Mouse (Mus musculus): ENCODE data around the gene Jakmip3.

Jakmip3 gene

GRCm38 (mm10) chr7:139096399-139096798 lies 155.9 kb downstream of the Jakmip3 start:
- DNase-seq (ENCODE audit: low spot score in 2 of 2) = no peak

- no peak for DNase-seq (ENCODE audit: low spot score in 2 of 2)
These were observed 160.1 kb downstream of the Jakmip3 start for GRCm38 (mm10) chr7:139100531-139101095.

GRCm38 (mm10) chr7:139101286-139101804 lies 160.8 kb downstream of the Jakmip3 start:
- no peak for DNase-seq (ENCODE audit: low spot score in 2 of 2)

- DNase-seq (ENCODE audit: low spot score in 2 of 2) = peak in 1 of 2 experiments; percentile 36
These were observed 161.3 kb downstream of the Jakmip3 start for GRCm38 (mm10) chr7:139101826-139102225.

GRCm38 (mm10) chr7:139103960-139104381 lies 163.4 kb downstream of the Jakmip3 start:
- DNase-seq (ENCODE audit: low spot score in 2 of 2) = no peak

GRCm38 (mm10) chr7:139105076-139105475 lies 164.5 kb downstream of the Jakmip3 start:
- no peak for DNase-seq (ENCODE audit: low spot score in 2 of 2)

GRCm38 (mm10) chr7:139105705-139106104 lies 165.2 kb downstream of the Jakmip3 start:
- no peak for DNase-seq (ENCODE audit: low spot score in 2 of 2)

- DNase-seq (ENCODE audit: low spot score in 2 of 2) = peak; percentile 61 to 67
These were observed 167.5 kb downstream of the Jakmip3 start for GRCm38 (mm10) chr7:139107908-139108650.

- DNase-seq (ENCODE audit: low spot score in 2 of 2) = peak; percentile 66 to 80
These were observed 178.7 kb downstream of the Jakmip3 start for GRCm38 (mm10) chr7:139119152-139119774.

- no peak for DNase-seq (ENCODE audit: low spot score in 2 of 2)
These were observed 179.2 kb downstream of the Jakmip3 start for GRCm38 (mm10) chr7:139119775-139120153.

- DNase-seq (ENCODE audit: low spot score in 2 of 2) = no peak
These were observed 185.4 kb downstream of the Jakmip3 start for GRCm38 (mm10) chr7:139125881-139126280.

- DNase-seq (ENCODE audit: low spot score in 2 of 2) = no peak
These were observed 186.0 kb downstream of the Jakmip3 start for GRCm38 (mm10) chr7:139126549-139126948.

- DNase-seq (ENCODE audit: low spot score in 2 of 2) = no peak
These were observed 188.5 kb downstream of the Jakmip3 start for GRCm38 (mm10) chr7:139128994-139129393.

- DNase-seq (ENCODE audit: low spot score in 2 of 2) = no peak
These were observed 189.8 kb downstream of the Jakmip3 start for GRCm38 (mm10) chr7:139130361-139130760.

- DNase-seq (ENCODE audit: low spot score in 2 of 2) = no peak
These were observed 191.0 kb downstream of the Jakmip3 start for GRCm38 (mm10) chr7:139131538-139131937.

GRCm38 (mm10) chr7:139133446-139133845 lies 192.9 kb downstream of the Jakmip3 start:
- DNase-seq (ENCODE audit: low spot score in 2 of 2) = no peak

Measured in right cerebral cortex, postnatal 36 days (tissue).